Mouse (Mus musculus): Measurements from ENCODE around the gene Zdhhc13.

The Zdhhc13 gene

DNA sequence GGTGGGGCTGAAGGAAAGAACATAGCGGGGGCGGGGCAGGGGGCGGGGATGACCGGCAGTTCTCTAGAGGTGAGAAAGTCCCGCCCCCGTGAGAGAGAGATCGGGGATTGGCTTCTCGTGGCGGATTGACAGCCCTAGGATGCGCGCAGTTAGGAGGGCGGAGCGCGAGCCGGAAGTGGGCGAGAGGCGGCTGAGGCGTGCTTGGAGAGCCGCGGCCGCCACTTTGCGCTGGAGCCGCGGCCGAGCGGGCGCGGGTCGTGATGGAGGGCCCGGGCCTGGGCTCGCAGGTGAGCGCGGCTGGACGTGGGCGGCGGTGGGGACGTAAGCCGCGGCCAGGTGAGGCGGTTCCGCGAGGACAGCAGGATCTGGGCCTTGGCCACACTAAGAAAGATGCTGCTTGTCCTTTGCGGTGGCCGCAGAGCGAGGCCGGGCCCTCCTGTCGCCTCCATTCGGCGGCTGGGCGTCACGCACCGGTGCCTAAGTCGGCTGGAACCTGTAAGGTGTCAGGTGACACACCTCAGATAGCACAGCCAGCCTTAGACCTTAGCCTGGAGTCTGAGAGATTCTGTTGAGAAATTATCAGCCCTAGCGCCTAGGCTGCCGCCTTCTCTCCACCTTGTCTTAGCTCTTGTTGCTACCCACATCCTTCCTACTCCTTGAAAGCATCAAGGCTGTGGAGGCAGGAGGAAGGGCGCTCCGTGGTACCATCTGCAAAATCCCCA is at the start of gene Zdhhc13:
Zdhhc13 (plus strand) TSS at position 153 of the 722 bp plus-strand sequence.
- peak; percentile 94 for DNase-seq (ENCODE audit: low spot score)

DNA sequence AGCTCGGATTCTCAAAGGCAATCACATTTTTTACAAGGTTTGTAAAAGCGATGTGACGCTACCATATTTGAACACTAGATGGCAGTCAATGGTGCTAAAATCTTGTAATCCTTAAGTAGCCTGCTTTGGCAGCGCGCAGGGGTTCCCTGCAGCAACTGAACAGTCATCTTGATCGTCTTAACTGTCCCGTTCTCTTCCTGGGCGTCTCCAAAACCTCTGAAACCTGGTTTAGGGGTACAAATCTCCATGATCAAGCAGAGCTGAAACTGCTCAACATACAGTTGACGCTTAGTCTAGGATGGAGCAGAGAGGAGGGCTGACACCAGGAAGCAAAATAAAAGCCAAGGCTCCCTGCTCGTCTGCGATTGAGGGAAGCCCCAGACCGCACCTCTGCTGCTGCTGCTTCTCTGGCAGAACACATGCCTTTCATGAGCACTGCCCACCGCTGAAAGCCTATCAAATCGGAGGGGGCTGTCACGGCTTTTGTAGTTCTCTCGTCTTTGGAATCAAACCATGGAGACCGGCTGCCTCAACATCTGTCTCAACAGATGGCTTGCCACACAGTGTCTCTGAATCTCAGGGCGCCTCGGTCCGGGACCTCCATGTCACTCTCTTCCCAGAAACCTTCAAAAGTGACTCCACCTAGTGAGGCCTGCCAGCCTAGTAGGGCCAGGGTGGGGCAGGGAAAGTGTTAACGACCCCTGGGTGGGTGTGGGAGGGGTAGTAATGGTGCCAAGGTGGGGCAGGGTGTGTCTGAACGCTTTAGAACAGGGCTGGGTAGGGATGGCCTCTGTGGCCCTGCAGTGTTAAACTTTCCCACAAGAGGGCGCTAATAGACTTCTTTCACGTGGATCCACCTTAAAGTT is 39.3 kb upstream of the Zdhhc13 start:
- peak; percentile 92 for DNase-seq (ENCODE audit: low spot score)

DNA sequence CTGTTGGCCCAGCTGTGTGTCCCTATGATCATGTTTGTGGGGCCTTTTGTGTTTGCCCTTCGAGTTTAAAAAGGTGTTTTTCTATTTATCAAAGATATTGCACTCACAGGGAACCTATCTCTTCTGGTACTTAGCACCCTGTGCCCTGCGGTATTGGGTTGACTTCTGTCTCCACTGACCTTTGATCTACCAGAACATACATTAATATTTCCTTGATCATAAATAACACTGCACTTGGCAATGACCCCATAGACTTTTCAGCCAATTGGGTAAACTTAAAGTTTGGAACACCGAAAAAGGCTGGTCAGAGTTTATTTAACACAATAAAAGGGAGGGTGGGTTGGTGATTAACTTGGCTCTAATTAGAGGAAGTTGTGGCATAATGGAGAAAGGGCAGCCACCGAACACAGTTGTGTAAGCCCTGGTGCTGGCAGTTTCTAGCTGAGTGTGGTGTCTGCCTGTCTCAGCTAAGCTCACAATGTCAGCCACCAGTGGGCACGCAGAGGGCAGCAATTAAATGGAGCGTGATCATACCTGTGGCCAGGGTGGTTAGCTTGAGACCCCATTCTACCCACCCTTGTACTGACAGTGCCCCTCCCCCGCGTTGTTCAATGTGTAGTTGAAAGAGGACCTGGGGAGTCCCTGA is 38.5 kb upstream of the Zdhhc13 start:
- DNase-seq (ENCODE audit: low spot score) = peak; percentile 35

- no peak for DNase-seq (ENCODE audit: low spot score)
Measured at GRCm38 (mm10) chr7:48751222-48751621, 37.6 kb upstream of the Zdhhc13 start.

GRCm38 (mm10) chr7:48754415-48754974 is 34.3 kb upstream of the Zdhhc13 start:
- no peak for DNase-seq (ENCODE audit: low spot score)

- DNase-seq (ENCODE audit: low spot score) = no peak
Measured at GRCm38 (mm10) chr7:48755825-48756224, 33.0 kb upstream of the Zdhhc13 start.

DNA sequence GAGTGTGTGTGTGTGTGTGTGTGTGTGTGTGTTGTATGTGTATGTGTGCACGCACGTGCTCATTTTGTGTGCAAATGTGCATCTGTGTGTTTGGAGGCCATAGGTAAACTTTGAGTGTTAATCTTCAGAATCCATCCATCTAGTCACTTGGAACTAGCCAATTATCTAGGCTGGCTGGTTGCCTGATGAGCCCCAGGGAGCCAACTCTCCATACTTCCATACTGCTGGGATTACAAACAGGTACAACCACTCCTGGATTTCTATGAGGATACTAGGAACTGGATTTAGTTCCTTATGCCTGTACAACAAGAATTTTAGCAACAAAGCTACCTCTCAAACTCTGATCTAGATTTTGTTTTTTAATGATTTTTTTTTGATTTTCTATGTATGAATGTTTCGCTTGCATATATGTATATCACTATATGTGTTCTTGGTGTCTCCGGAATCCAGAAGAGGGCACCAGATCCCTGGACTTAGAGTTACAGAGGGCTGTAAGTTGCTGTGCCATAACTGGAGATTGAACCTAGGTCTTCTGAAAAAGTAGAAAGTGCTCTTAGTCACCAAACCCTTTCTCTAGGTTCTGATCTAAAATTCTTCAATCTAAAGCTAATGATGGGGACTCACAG is 32.4 kb upstream of the Zdhhc13 start:
- DNase-seq (ENCODE audit: low spot score) = no peak

- DNase-seq (ENCODE audit: low spot score) = no peak
Measured at GRCm38 (mm10) chr7:48758083-48758482, 30.7 kb upstream of the Zdhhc13 start.

GRCm38 (mm10) chr7:48760789-48761188 is 28.0 kb upstream of the Zdhhc13 start:
- no peak for DNase-seq (ENCODE audit: low spot score)

GRCm38 (mm10) chr7:48762289-48762688 is 26.5 kb upstream of the Zdhhc13 start:
- no peak for DNase-seq (ENCODE audit: low spot score)

- DNase-seq (ENCODE audit: low spot score) = no peak
Measured at GRCm38 (mm10) chr7:48762721-48763120, 26.1 kb upstream of the Zdhhc13 start.

DNA sequence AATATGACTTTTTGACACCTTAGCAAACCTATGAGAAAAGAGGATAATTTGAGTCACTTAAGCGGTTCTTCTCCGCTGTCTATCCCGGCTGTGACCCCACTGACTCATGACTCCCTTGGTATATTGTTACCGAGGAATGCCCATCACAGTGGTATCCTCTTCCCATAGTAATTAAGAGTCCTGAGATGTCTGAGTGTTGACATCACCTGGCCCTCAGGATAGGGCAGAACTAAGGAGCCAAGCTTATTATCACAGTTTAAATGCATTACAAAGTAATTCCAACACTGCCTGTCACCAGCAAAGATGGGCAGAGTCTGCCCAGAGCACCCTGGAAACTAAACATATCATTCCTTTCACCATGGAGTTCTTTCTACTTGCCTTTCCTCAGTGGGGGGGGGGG is 22.8 kb upstream of the Zdhhc13 start:
- no peak for DNase-seq (ENCODE audit: low spot score)

DNA sequence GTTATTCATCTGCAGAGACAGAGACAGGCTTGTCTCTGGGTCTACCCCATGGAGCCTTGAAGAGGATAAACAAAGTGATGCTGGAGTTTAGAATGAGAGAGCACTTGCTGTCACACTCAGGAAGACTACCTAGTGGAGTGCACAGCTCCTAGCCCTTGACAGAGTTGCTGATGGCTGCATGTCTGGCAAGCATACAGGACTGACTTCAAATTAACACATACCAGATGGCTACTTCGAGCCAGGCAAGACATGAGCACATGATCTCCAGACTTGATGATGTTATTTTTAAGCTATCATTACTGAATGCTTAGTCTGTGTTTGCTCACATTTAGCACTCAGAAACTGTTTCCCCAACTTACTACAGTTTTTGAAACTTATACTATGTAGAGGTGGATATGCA is 19.1 kb upstream of the Zdhhc13 start:
- no peak for DNase-seq (ENCODE audit: low spot score)

DNA sequence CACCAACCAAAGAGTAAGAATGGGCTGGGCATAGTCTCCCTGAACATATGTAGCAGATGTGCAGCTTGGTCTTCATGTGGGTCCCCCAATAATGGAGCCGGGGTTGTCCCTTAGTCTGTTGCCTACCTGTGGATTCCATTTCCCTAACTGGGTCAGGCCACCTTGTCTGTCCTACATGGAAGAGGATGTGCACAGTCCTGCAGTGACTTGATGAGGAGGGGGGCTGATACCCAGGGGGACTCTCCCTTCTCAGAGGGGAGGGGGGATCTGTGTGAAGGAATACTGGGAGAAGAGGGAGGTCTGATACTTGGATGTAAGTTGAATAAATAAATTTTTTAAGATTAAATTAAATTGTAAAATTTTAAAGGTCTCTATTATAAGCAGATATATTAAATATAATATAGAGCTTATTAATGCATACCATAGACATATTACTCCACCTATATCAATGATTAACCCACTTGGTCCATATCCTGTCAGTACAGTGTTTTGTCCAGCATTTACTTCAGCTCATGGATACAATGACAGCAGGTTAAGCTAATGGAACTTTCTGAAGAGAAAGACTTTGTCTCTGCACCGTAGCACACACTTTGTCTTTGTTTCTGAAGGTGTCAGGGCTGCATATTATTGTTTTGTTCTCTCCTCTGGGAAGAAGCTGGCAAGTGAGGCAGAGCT is 16.6 kb upstream of the Zdhhc13 start:
- DNase-seq (ENCODE audit: low spot score) = no peak

DNA sequence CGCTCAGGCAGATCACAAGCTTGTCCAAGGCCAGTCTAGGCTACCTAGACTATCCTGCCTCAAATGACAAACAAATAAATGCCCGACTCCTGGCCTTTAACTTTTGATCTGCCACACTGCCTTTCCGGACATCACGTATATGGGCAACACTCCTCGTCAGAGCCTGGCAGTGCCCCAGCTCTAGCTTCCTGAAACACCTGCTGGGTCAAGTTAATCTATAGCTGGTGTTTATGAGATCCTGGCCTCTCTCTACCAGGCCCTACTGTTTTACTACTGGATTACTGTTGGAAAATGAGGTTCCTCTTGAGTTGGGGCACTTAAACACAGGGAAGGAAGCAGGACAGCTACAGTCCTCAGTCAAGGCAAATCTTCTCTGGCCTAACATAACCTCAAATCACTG is 15.5 kb upstream of the Zdhhc13 start:
- DNase-seq (ENCODE audit: low spot score) = no peak

DNA sequence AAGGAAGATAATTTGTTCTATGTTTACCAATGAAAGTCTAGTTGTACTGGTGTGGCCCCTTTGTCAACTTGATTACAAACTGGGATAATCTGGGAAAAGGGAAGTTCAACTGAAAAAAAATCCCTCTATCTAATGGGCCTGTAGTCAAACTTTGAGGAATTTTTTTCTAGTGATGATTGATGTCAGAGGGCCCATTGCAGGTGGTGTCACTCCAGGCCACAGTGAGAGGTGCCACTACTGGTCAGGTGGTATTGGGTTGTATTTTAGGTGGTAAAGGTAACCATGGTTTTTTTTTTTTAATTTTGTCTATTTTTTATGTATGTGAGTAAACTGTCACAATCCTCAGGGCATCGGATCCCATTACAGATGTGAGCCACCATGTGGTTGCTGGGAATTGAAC is 14.2 kb upstream of the Zdhhc13 start:
- DNase-seq (ENCODE audit: low spot score) = no peak

- DNase-seq (ENCODE audit: low spot score) = no peak
Measured at GRCm38 (mm10) chr7:48775436-48775835, 13.4 kb upstream of the Zdhhc13 start.

- DNase-seq (ENCODE audit: low spot score) = peak; percentile 35
Measured at GRCm38 (mm10) chr7:48777721-48778504, 10.9 kb upstream of the Zdhhc13 start.

- peak; percentile 46 for DNase-seq (ENCODE audit: low spot score)
Measured at GRCm38 (mm10) chr7:48779110-48779509, 9.7 kb upstream of the Zdhhc13 start.

DNA sequence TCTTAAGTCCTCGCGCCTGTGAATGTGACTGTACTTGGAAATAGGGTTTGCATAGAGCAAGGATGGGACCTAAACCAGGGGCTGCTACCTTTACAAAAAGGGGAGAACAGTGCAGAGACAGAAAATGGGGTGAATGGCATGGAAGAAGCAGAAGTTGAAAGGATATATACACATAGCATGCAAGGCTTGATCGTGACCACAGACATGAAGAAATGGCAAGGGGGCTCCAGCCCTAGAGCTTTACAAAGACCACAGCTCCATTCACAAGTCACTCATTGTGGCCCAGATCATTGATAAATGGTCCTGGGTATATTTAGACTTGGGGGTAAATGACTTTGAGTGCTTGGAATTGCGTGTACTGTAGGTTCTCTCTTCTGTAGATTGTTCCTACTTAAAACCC is 6.4 kb upstream of the Zdhhc13 start:
- DNase-seq (ENCODE audit: low spot score) = no peak

Data from layer of hippocampus, adult 11-12 months (tissue).